Mouse (Mus musculus) CH12.LX (cell line): ENCODE measurements at regions not wholly inside any gene's neighbourhood (a gene's known extent, or its start where the extent isn't known, plus 50 kb on each side); places are given as distances from the start of the nearest gene placed in this dataset.

Source experiments
- DNase-seq: peaks from one replicate; pipeline ENCODE4 v3.0.0-alpha.2; 2013; ENCODE audit errors: extremely low read depth
- H3K27ac ChIP-seq: 2 replicates; pipeline ENCODE4 v1.5.1; 2012; ENCODE audit warnings: low read depth, mild to moderate bottlenecking, control low read depth, moderate library complexity; ENCODE audit not compliant: insufficient read depth
- H3K27me3 ChIP-seq: replicated peaks from 2 replicates; pipeline ENCODE3; 2012; ENCODE audit warnings: inconsistent platforms
- H3K36me3 ChIP-seq, 2 experiments: replicated peaks in 1 of 2; 2 replicates each; pipeline versions ENCODE3 to v1.6.1; 2012; ENCODE audit warnings: inconsistent platforms in 1 of 2, low read length in 1 of 2, mild to moderate bottlenecking in 1 of 2, mixed read lengths in 1 of 2, moderate library complexity in 1 of 2; ENCODE audit not compliant: control insufficient read depth in 1 of 2, insufficient read depth in 1 of 2
- H3K4me1 ChIP-seq, 2 experiments: 2 replicates each; pipeline ENCODE4 v1.6.1; 2012; ENCODE audit warnings: inconsistent platforms in 1 of 2, moderate library complexity in 1 of 2; ENCODE audit not compliant: insufficient read depth in 2 of 2, control insufficient read depth in 1 of 2
- H3K4me2 ChIP-seq: 2 replicates; pipeline ENCODE4 v1.6.1; 2012; ENCODE audit warnings: low read depth, mild to moderate bottlenecking, control low read depth; ENCODE audit not compliant: poor library complexity, insufficient read depth, severe bottlenecking
- H3K4me3 ChIP-seq, 3 experiments: fragments of 150-350 bp in 1 of 3; sonication (generic) in 1 of 3; replicated peaks in 1 of 3; 2 replicates each; pipeline versions ENCODE3 to v1.5.1; 2011 to 2012; ENCODE audit warnings: low read depth in 2 of 3, low read length in 2 of 3, mild to moderate bottlenecking in 2 of 3, moderate library complexity in 2 of 3, control low read depth in 1 of 3, improper control_type of control experiment in 1 of 3, inconsistent platforms in 1 of 3, mixed read lengths in 1 of 3; ENCODE audit not compliant: poor library complexity in 1 of 3
- H3K79me2 ChIP-seq: replicated peaks from 2 replicates; pipeline ENCODE4 v1.6.1; 2012; ENCODE audit warnings: mild to moderate bottlenecking, moderate library complexity; ENCODE audit not compliant: control insufficient read depth, poor library complexity, insufficient read depth, severe bottlenecking; ENCODE audit errors: extremely low read depth
- H3K9ac ChIP-seq: 2 replicates; pipeline ENCODE4 v1.6.1; 2012; ENCODE audit warnings: low read depth, mild to moderate bottlenecking, control low read depth, moderate library complexity; ENCODE audit not compliant: insufficient read depth
- H3K9me3 ChIP-seq: replicated peaks from 2 replicates; pipeline ENCODE3; 2012; ENCODE audit warnings: low read length, inconsistent platforms, mixed read lengths
- BHLHE40 ChIP-seq: IDR thresholded peaks from 2 replicates; pipeline ENCODE4 v1.6.1; 2011; ENCODE audit warnings: mild to moderate bottlenecking, low read depth, low read length, improper control_type of control experiment
- CHD2 ChIP-seq: IDR thresholded peaks from 2 replicates; pipeline ENCODE4 v1.6.1; 2011; ENCODE audit warnings: low read length, improper control_type of control experiment
- CTCF ChIP-seq, 2 experiments: IDR thresholded peaks in 1 of 2; conservative IDR thresholded peaks in 1 of 2; 2 replicates each; pipeline ENCODE4 v1.5.1; 2011 to 2012; ENCODE audit warnings: low read depth in 2 of 2, low read length in 2 of 2, improper control_type of control experiment in 1 of 2, inconsistent platforms in 1 of 2, mild to moderate bottlenecking in 1 of 2, moderate library complexity in 1 of 2
- ELF1 ChIP-seq: IDR thresholded peaks from 2 replicates; pipeline ENCODE4 v1.6.1; 2014; ENCODE audit warnings: low read depth, mild to moderate bottlenecking, inconsistent platforms, low read length, improper control_type of control experiment
- EP300 ChIP-seq: IDR thresholded peaks from 2 replicates; pipeline ENCODE4 v1.6.1; 2011; ENCODE audit warnings: low read length, improper control_type of control experiment
- ETS1 ChIP-seq: conservative IDR thresholded peaks from 2 replicates; pipeline ENCODE4 v1.6.1; 2012; ENCODE audit warnings: low read depth, mild to moderate bottlenecking, inconsistent platforms, low read length, improper control_type of control experiment, moderate library complexity
- HCFC1 ChIP-seq: IDR thresholded peaks from 2 replicates; pipeline ENCODE4 v1.6.1; 2012; ENCODE audit warnings: low read depth, mild to moderate bottlenecking, inconsistent platforms, low read length, improper control_type of control experiment
- IRF4 ChIP-seq: IDR thresholded peaks from 2 replicates; pipeline ENCODE4 v1.6.1; 2014; ENCODE audit warnings: low read depth, mild to moderate bottlenecking, inconsistent platforms, low read length, improper control_type of control experiment
- JUND ChIP-seq: conservative IDR thresholded peaks from 2 replicates; pipeline ENCODE4 v1.6.1; 2011; ENCODE audit warnings: low read depth, low read length, improper control_type of control experiment
- KAT2A ChIP-seq: IDR thresholded peaks from 2 replicates; pipeline ENCODE4 v1.6.1; 2012; ENCODE audit warnings: low read length, improper control_type of control experiment, inconsistent platforms; ENCODE audit not compliant: insufficient replicate concordance
- MAFK ChIP-seq: IDR thresholded peaks from 2 replicates; pipeline ENCODE4 v1.6.1; 2011; ENCODE audit warnings: low read length, improper control_type of control experiment; ENCODE audit not compliant: insufficient replicate concordance
- MAX ChIP-seq: IDR thresholded peaks from 2 replicates; pipeline ENCODE4 v1.6.1; 2011; ENCODE audit warnings: low read length, improper control_type of control experiment
- MAZ ChIP-seq: IDR thresholded peaks from 2 replicates; pipeline ENCODE4 v1.6.1; 2012; ENCODE audit warnings: low read depth, mild to moderate bottlenecking, inconsistent platforms, low read length, improper control_type of control experiment, moderate library complexity
- MXI1 ChIP-seq: IDR thresholded peaks from 2 replicates; pipeline ENCODE4 v1.6.1; 2011; ENCODE audit warnings: mild to moderate bottlenecking, low read depth, low read length, improper control_type of control experiment
- MYC ChIP-seq: IDR thresholded peaks from 2 replicates; pipeline ENCODE4 v1.6.1; 2011; ENCODE audit warnings: low read depth, mild to moderate bottlenecking, improper control_type of control experiment, low read length
- RAD21 ChIP-seq: IDR thresholded peaks from 2 replicates; pipeline ENCODE4 v1.6.1; 2011; ENCODE audit warnings: low read depth, mild to moderate bottlenecking, low read length, improper control_type of control experiment, moderate library complexity
- SMC3 ChIP-seq: IDR thresholded peaks from 2 replicates; pipeline ENCODE4 v1.6.1; 2011; ENCODE audit warnings: low read depth, low read length, improper control_type of control experiment
- TCF12 ChIP-seq: IDR thresholded peaks from 2 replicates; pipeline ENCODE4 v1.6.1; 2014; ENCODE audit warnings: low read depth, mild to moderate bottlenecking, inconsistent platforms, low read length, improper control_type of control experiment
- ZKSCAN1 ChIP-seq: IDR thresholded peaks from 2 replicates; pipeline ENCODE4 v1.6.1; 2012; ENCODE audit warnings: low read depth, inconsistent platforms, low read length, improper control_type of control experiment, borderline replicate concordance
- ZMIZ1 ChIP-seq: IDR thresholded peaks from 2 replicates; pipeline ENCODE4 v1.6.1; 2012; ENCODE audit warnings: low read depth, mild to moderate bottlenecking, inconsistent platforms, low read length, improper control_type of control experiment
- ZNF384 ChIP-seq: IDR thresholded peaks from 2 replicates; pipeline ENCODE4 v1.6.1; 2012; ENCODE audit warnings: low read depth, low read length, improper control_type of control experiment, inconsistent platforms
- dilution Hi-C: fragments of 300-500 bp; cut with MboI; formaldehyde crosslinking; loops from 2 replicates; pipeline ENCODE4 v1.14.3; 2020; ENCODE audit warnings: low sequenced_read_pairs; ENCODE audit not compliant: extremely low pct_unique_long_range_greater_than_20kb, extremely low pct_ligation_motif_present
- in situ Hi-C: fragments of 300-500 bp; cut with MboI; formaldehyde crosslinking; loops from 3 replicates; pipeline ENCODE4 v1.14.3; 2019; ENCODE audit warnings: low sequenced_read_pairs, low pct_ligation_motif_present, low pct_unique_long_range_greater_than_20kb, mixed read lengths

DNA sequence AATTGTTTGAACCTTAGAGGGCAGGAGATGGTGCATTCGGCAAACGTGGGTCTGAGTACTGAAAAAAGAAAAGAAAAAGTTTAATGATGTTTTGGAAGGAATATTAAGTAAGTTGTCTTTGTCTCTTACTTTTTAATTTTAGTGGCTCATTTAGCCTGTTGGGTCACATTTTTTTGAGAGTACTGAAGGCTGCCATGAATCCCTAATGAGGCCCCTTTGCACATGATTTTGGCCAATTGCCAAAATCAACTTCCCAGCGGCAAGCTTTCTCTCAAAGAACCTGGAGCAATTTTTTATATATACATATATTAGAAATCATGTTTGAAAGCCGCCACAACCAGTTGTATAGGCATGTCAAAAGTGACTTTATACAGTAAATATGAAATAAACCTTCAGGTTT lies 100.9 kb downstream of the Gm11146 start:
- in situ Hi-C loops = no loop called here
- no peak overlapping the region for H3K9ac ChIP-seq
- H3K9me3 ChIP-seq = peaks cover 21% of the 10 kb centered on the region
- H3K4me3 ChIP-seq = no peak overlapping the region
- no peak for TF ChIP-seq MXI1
- no peak for TF ChIP-seq MYC
- TF ChIP-seq EP300 = no peak
- no peak for TF ChIP-seq MAX
- TF ChIP-seq ETS1 = no peak
- TF ChIP-seq IRF4 = no peak
- no peak for TF ChIP-seq ZMIZ1
- TF ChIP-seq MAFK = no peak
- no peak for TF ChIP-seq MAZ
- TF ChIP-seq, all 38 proteins: peak for 0
- Histone ChIP-seq H3K4me2 (no peak overlapping the region), H3K79me2 (no peaks in the 10 kb centered on the region), H3K27me3 (no peaks in the 10 kb centered on the region), H3K4me1 (no peaks in the 10 kb centered on the region), H3K27ac (no peak overlapping the region), H3K36me3 (no peaks in the 10 kb centered on the region)
- dilution Hi-C loops = no loop called here
- DNase-seq = no peak

DNA sequence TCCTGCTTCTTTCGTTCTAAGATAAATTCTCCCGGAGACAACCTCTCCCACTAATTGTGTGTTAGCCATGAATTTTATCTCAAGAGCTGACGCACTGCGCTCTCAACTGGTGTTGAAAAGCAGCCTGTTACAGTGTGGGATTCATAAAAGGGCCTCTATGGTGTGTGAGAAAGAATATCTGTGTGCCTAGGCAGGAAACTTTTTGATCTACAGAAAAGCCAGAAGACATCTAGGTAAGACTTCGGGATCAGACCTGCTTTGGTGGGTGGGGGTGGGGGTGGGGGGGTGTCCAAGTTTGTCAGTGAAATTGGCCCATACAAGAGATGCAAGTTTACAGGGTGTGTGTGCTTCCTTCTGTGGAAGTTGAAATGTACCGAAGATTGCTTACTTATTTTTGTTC lies 101.5 kb downstream of the Gm11146 start:
- H3K27me3 ChIP-seq = no peaks in the 10 kb centered on the region

DNA sequence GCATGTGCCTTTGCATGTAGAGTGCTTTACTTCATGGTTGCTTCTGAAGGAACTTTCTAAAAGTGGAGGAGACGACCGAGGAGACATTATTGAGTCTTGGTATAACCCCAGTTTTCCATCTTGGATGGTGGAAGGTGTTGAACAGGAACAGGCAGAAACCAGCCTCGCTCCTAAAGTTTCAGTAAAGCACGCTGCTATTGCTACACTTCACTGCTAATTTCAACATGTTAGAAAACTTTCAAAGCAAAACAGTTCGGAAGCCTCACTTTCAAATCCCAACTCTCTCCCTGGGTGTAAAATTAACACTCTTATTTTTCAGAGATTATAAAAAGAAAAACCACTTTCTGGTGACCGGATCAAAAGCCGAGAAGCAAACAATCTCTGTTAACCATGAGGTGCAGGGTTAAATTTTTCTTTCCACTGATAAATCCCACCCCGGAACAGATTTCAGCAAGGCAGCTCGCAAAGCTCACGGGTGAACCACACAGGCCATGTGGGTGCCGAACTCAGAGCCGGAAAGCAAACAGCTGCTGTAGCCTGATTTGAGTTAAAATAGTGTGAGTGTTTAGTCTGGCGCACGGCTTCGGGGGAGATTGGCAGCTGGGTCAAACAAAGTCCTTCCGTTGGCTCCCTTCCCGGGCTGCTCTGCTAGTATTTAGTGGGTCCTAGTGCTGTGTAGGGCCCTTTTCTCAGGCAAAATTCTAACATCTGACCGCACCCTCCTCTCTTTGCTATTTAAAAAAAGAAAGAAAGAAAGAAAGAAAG lies 102.2 kb downstream of the Gm11146 start:
- H3K27ac ChIP-seq = no peak overlapping the region
- DNase-seq = no peak
- peaks cover 20% of the 10 kb centered on the region for H3K9me3 ChIP-seq
- no peak for TF ChIP-seq MAZ
- TF ChIP-seq KAT2A = no peak
- TF ChIP-seq TCF12 = no peak
- TF ChIP-seq JUND = no peak
- no peak for TF ChIP-seq SMC3
- no peak for TF ChIP-seq ETS1
- no peak for TF ChIP-seq ZNF384
- no peak for TF ChIP-seq ELF1
- TF ChIP-seq HCFC1 = no peak
- no peak for TF ChIP-seq IRF4
- no peak for TF ChIP-seq MYC
- no peak for TF ChIP-seq ZKSCAN1
- TF ChIP-seq CTCF (conservative IDR thresholded peaks at IDR 0.05 in 1 of 2, IDR thresholded peaks at IDR 0.05 in 1 of 2; ENCODE audit: low read depth in 2 of 2, low read length in 2 of 2) = no peak
- no peak for TF ChIP-seq BHLHE40
- no peak for TF ChIP-seq CHD2
- no peak for TF ChIP-seq RAD21
- TF ChIP-seq MAX = no peak
- no peaks in the 10 kb centered on the region for H3K4me1 ChIP-seq
- in situ Hi-C loops = no loop called here
- H3K36me3 ChIP-seq = no peaks in the 10 kb centered on the region
- H3K27me3 ChIP-seq = no peaks in the 10 kb centered on the region
- H3K9ac ChIP-seq = no peak overlapping the region
- no peak overlapping the region for H3K4me3 ChIP-seq
- dilution Hi-C loops = no loop called here
- no peak overlapping the region for H3K4me2 ChIP-seq
- no peaks in the 10 kb centered on the region for H3K79me2 ChIP-seq

More for the DNA sequence above, 101.5 kb downstream of the Gm11146 start:
- H3K4me1 ChIP-seq = no peaks in the 10 kb centered on the region
- in situ Hi-C loops (no loop called here), dilution Hi-C loops (no loop called here)
- no peak overlapping the region for H3K27ac ChIP-seq
- H3K9ac ChIP-seq = no peak overlapping the region
- DNase-seq = no peak
- H3K4me3 ChIP-seq = no peak overlapping the region
- H3K4me2 ChIP-seq = no peak overlapping the region
- no peaks in the 10 kb centered on the region for H3K79me2 ChIP-seq
- no peaks in the 10 kb centered on the region for H3K36me3 ChIP-seq
- H3K9me3 ChIP-seq = peaks cover 21% of the 10 kb centered on the region
- TF ChIP-seq KAT2A (no peak), RAD21 (no peak), ETS1 (no peak), MAFK (no peak), ZKSCAN1 (no peak)
